Mouse (Mus musculus): ENCODE measurements around the gene Usp37.

Gene Usp37

GRCm38 (mm10) chr1:74506471-74506881, 37.6 kb downstream of the Usp37 start:
- ChIA-PET POLR2A (interaction anchor here in 3 of 4 experiments (0.6 to 3.9 kb wide), 56 partner anchors 8 to 973 kb away, joined by 3 to 36 read pairs (median 4); partner anchors contain the start of genes Aamp (in 2 of the 3), Bcs1l (in 2 of the 3), Pnkd (in 2 of the 3) and Rnf25 (in 2 of the 3)), CTCF (interaction anchor here in 1 of 4 experiments (0.5 kb wide), 1 partner anchor 96 kb away, joined by 3 read pairs; no protein-coding TSS in a partner anchor)

- ChIA-PET CTCF (interaction anchor here in 1 of 4 experiments (0.5 kb wide), 1 partner anchor 97 kb away, joined by 3 read pairs; no protein-coding TSS in a partner anchor), POLR2A (interaction anchor here in 3 of 4 experiments (0.6 to 3.9 kb wide), 52 partner anchors 8 to 973 kb away, joined by 3 to 36 read pairs (median 4); partner anchors contain the start of genes Rnf25 (in 2 of the 3), Stk36 (in 2 of the 3), Bcs1l (in 1 of the 3) and Chpf (in 1 of the 3))
These were observed 38.2 kb downstream of the Usp37 start, which contains the start of gene Cnot9 for GRCm38 (mm10) chr1:74505721-74506464. TSS of gene Cnot9 (plus strand) at chr1:74506058.

GRCm38 (mm10) chr1:74505393-74505720, 38.7 kb downstream of the Usp37 start:
- ChIA-PET CTCF (no interaction called here), POLR2A (interaction anchor here in 2 of 4 experiments (0.7 to 3.9 kb wide), 15 partner anchors 8 to 311 kb away, joined by 3 to 36 read pairs (median 6); partner anchors contain the start of genes Bcs1l (in 1 of the 2), Cyp27a1 (in 1 of the 2), Rnf25 (in 1 of the 2) and Stk36 (in 1 of the 2))

GRCm38 (mm10) chr1:74501106-74501505, 43.0 kb downstream of the Usp37 start:
- ChIA-PET POLR2A (interaction anchor here in 2 of 4 experiments (0.7 kb wide), 2 partner anchors 40 to 83 kb away, joined by 3 read pairs; no protein-coding TSS in a partner anchor), CTCF (no interaction called here)

GRCm38 (mm10) chr1:74485792-74486191, 58.3 kb downstream of the Usp37 start:
- CTCF ChIA-PET = interaction anchor here in 2 of 4 experiments (0.6 to 1.1 kb wide), 2 partner anchors 33 to 42 kb away, joined by 3 to 5 read pairs; no protein-coding TSS in a partner anchor
- POLR2A ChIA-PET = interaction anchor here in 2 of 4 experiments (0.8 to 1.7 kb wide), 8 partner anchors 12 to 59 kb away, joined by 3 to 4 read pairs (median 3); no protein-coding TSS in a partner anchor

- POLR2A ChIA-PET = interaction anchor here in 1 of 4 experiments (0.6 to 1.3 kb wide), 7 partner anchors 8 to 71 kb away, joined by 3 to 4 read pairs (median 3); no protein-coding TSS in a partner anchor
- CTCF ChIA-PET = interaction anchor here (0.6 to 1.2 kb wide), 8 partner anchors 17 to 298 kb away, joined by 3 to 7 read pairs (median 3); no protein-coding TSS in a partner anchor
These were observed 83.8 kb downstream of the Usp37 start for GRCm38 (mm10) chr1:74460273-74460672.

- ChIA-PET POLR2A (interaction anchor here in 2 of 4 experiments (0.7 to 2.4 kb wide), 13 partner anchors 8 to 260 kb away, joined by 3 to 12 read pairs (median 4); partner anchors contain the start of genes Catip (in 1 of the 2), Cnot9 (in 1 of the 2) and Cyp27a1 (in 1 of the 2)), CTCF (interaction anchor here (0.5 to 2.1 kb wide), 26 partner anchors 9 to 1587 kb away, joined by 3 to 11 read pairs (median 4); partner anchors contain the start of genes Aamp (in 1 of the 4), Catip (in 1 of the 4) and Pnkd (in 1 of the 4))
These were observed 91.5 kb downstream of the Usp37 start for GRCm38 (mm10) chr1:74452611-74453045.

- ChIA-PET CTCF (interaction anchor here in 2 of 4 experiments (0.7 to 0.9 kb wide), 2 partner anchors 68 to 1023 kb away, joined by 3 to 4 read pairs; no protein-coding TSS in a partner anchor), POLR2A (interaction anchor here in 1 of 4 experiments (0.6 to 2.1 kb wide), 11 partner anchors 9 to 229 kb away, joined by 3 to 9 read pairs (median 3); partner anchors contain the start of gene Cnot9)
These were observed 99.5 kb downstream of the Usp37 start for GRCm38 (mm10) chr1:74444538-74444937.

- ChIA-PET CTCF (interaction anchor here in 3 of 4 experiments (0.5 to 2.2 kb wide), 11 partner anchors 9 to 373 kb away, joined by 3 to 9 read pairs (median 3); no protein-coding TSS in a partner anchor), POLR2A (interaction anchor here in 3 of 4 experiments (0.5 to 2.8 kb wide), 13 partner anchors 9 to 341 kb away, joined by 3 to 22 read pairs (median 4); no protein-coding TSS in a partner anchor)
These were observed 104.8 kb downstream of the Usp37 start for GRCm38 (mm10) chr1:74439166-74439876.

GRCm38 (mm10) chr1:74437702-74438427, 106.2 kb downstream of the Usp37 start:
- POLR2A ChIA-PET = interaction anchor here (0.6 to 4.0 kb wide), 23 partner anchors 8 to 198 kb away, joined by 3 to 22 read pairs (median 4); no protein-coding TSS in a partner anchor
- CTCF ChIA-PET = interaction anchor here in 3 of 4 experiments (0.6 to 2.2 kb wide), 5 partner anchors 10 to 20 kb away, joined by 3 to 9 read pairs (median 5); no protein-coding TSS in a partner anchor

GRCm38 (mm10) chr1:74435563-74435962, 108.5 kb downstream of the Usp37 start:
- ChIA-PET CTCF (interaction anchor here in 1 of 4 experiments (0.7 to 1.1 kb wide), 2 partner anchors 24 to 38 kb away, joined by 3 read pairs; no protein-coding TSS in a partner anchor), POLR2A (interaction anchor here in 2 of 4 experiments (0.6 to 4.0 kb wide), 6 partner anchors 12 to 32 kb away, joined by 3 to 12 read pairs (median 3); no protein-coding TSS in a partner anchor)

- CTCF ChIA-PET = interaction anchor here in 1 of 4 experiments (0.5 to 0.7 kb wide), 3 partner anchors 30 to 285 kb away, joined by 3 to 8 read pairs (median 5); no protein-coding TSS in a partner anchor
These were observed 109.5 kb downstream of the Usp37 start for GRCm38 (mm10) chr1:74434596-74434995.

GRCm38 (mm10) chr1:74433220-74433619, 110.9 kb downstream of the Usp37 start:
- CTCF ChIA-PET = interaction anchor here in 1 of 4 experiments (1.0 kb wide), 1 partner anchor 36 kb away, joined by 4 read pairs; no protein-coding TSS in a partner anchor

More at GRCm38 (mm10) chr1:74434596-74434995, 109.5 kb downstream of the Usp37 start:
- POLR2A ChIA-PET = interaction anchor here (1.0 to 4.0 kb wide), 9 partner anchors 11 to 37 kb away, joined by 3 to 25 read pairs (median 5); no protein-coding TSS in a partner anchor

GRCm38 (mm10) chr1:74425845-74426244, 118.2 kb downstream of the Usp37 start:
- ChIA-PET CTCF (no interaction called here), POLR2A (interaction anchor here in 2 of 4 experiments (1.4 to 4.7 kb wide), 2 partner anchors 13 to 28 kb away, joined by 3 to 22 read pairs; no protein-coding TSS in a partner anchor)

More at GRCm38 (mm10) chr1:74433220-74433619, 110.9 kb downstream of the Usp37 start:
- POLR2A ChIA-PET = interaction anchor here in 3 of 4 experiments (0.6 to 3.0 kb wide), 10 partner anchors 9 to 939 kb away, joined by 3 to 25 read pairs (median 4); no protein-coding TSS in a partner anchor

GRCm38 (mm10) chr1:74423147-74423546, 120.9 kb downstream of the Usp37 start:
- POLR2A ChIA-PET = interaction anchor here in 2 of 4 experiments (0.6 to 1.7 kb wide), 9 partner anchors 9 to 176 kb away, joined by 3 to 6 read pairs (median 3); partner anchors contain the start of gene Slc11a1 (in 1 of the 2)
- CTCF ChIA-PET = interaction anchor here in 3 of 4 experiments (0.6 to 1.0 kb wide), 4 partner anchors 24 to 129 kb away, joined by 3 to 4 read pairs (median 4); no protein-coding TSS in a partner anchor

GRCm38 (mm10) chr1:74419440-74419794, 124.7 kb downstream of the Usp37 start:
- CTCF ChIA-PET = interaction anchor here in 1 of 4 experiments (0.9 to 2.5 kb wide), 5 partner anchors 10 to 518 kb away, joined by 3 to 15 read pairs (median 3); partner anchors contain the start of gene Prkag3
- POLR2A ChIA-PET = interaction anchor here in 3 of 4 experiments (0.6 to 3.4 kb wide), 28 partner anchors 8 to 309 kb away, joined by 3 to 25 read pairs (median 5); partner anchors contain the start of genes Aamp (in 2 of the 3), Pnkd (in 2 of the 3), Cnot9 (in 1 of the 3) and Vil1 (in 1 of the 3)

Measured in embryonic stem cell, embryonic (primary cell).